Mouse (Mus musculus): ENCODE measurements around the gene H2afx.
"Not testable (repeated sequence)": the region's sequence is repeated elsewhere in the genome, so short reads cannot be mapped to it uniquely, and the experiment has no call there.

Gene H2afx

GRCm38 (mm10) chr9:44319105-44319886 lies 15.2 kb upstream of the H2afx start:
- DNase-seq: peak; percentile 47

- DNase-seq: peak; percentile 88
Measured at GRCm38 (mm10) chr9:44319887-44320798, 14.4 kb upstream of the H2afx start, which contains the start of gene C2cd2l. Gene C2cd2l (minus strand): TSS chr9:44320285.

- no peak for DNase-seq
Measured at GRCm38 (mm10) chr9:44320799-44321133, 13.7 kb upstream of the H2afx start.

- not testable (repeated sequence) for DNase-seq
Measured at GRCm38 (mm10) chr9:44323656-44324055, 10.8 kb upstream of the H2afx start.

GRCm38 (mm10) chr9:44324147-44324546 lies 10.3 kb upstream of the H2afx start:
- no peak for DNase-seq

- DNase-seq: not testable (repeated sequence)
Measured at GRCm38 (mm10) chr9:44325032-44325767, 9.3 kb upstream of the H2afx start.

GRCm38 (mm10) chr9:44325768-44326370 lies 8.6 kb upstream of the H2afx start, which contains the start of gene Dpagt1:
Gene Dpagt1 (plus strand): TSS chr9:44326019.
- DNase-seq: no peak

- DNase-seq: peak; percentile 80
Measured at GRCm38 (mm10) chr9:44326371-44327063, 8.0 kb upstream of the H2afx start.

GRCm38 (mm10) chr9:44327064-44327711 lies 7.3 kb upstream of the H2afx start:
- no peak for DNase-seq

- no peak for DNase-seq
Measured at GRCm38 (mm10) chr9:44327926-44328325, 6.6 kb upstream of the H2afx start.

- no peak for DNase-seq
Measured at GRCm38 (mm10) chr9:44330736-44331135, 3.8 kb upstream of the H2afx start.

GRCm38 (mm10) chr9:44332918-44333638 lies 1.4 kb upstream of the H2afx start:
- DNase-seq: peak; percentile 39

GRCm38 (mm10) chr9:44335331-44336092 lies 1.0 kb downstream of the H2afx start:
- DNase-seq: peak; percentile 35

GRCm38 (mm10) chr9:44336093-44336406 lies 1.6 kb downstream of the H2afx start:
- DNase-seq: no peak

- DNase-seq: not testable (repeated sequence)
Measured at GRCm38 (mm10) chr9:44336513-44336912, 2.0 kb downstream of the H2afx start.

- DNase-seq: no peak
Measured at GRCm38 (mm10) chr9:44336964-44337363, 2.5 kb downstream of the H2afx start.

- DNase-seq: no peak
Measured at GRCm38 (mm10) chr9:44337436-44338169, 3.1 kb downstream of the H2afx start.

- DNase-seq: no peak
Measured at GRCm38 (mm10) chr9:44338574-44338973, 4.1 kb downstream of the H2afx start.

- no peak for DNase-seq
Measured at GRCm38 (mm10) chr9:44341487-44341886, 7.0 kb downstream of the H2afx start.
